ENCODE assay signal across 9 mouse cellular contexts in the genomic region with DNA sequence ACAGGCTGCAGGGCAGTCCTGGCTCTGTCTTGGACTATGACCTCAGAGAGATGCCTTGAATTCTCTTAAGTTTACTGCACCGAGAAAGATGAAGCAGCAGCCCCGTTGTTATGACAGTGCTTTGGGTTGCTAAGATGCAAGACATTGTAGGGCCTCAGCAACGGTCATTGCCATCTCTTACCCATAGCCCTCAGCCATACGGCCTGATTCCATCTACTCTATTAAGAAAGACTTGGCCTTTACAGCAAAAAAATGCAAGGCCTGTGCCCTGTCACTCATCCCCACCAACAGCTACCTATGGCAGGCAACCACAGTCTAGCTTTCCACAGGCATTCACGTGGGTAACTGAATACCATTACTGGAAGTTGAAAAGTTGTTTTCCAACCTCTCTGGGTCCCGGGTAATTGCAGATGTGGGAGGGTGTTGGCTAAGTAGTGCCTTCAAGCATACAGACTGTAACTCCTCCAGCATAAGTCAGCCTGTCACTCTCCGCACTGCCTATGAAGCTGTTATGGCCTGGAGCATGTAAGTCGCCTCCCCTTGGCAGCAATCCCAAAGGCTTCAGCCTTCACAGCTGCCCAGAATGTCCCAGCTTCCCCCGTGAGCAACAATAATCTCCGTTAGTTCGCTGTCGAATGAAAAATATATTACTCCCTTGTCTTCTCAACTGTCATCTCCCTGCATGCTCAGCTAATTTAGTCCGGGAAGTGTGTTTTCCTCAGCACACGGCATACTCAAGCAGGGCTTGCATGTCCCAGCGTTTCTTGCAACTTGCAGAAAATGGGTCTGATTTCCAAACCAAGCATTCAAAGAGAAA.
DNase-seq lines count a peak whose midpoint lies in the region; ATAC-seq lines count a peak whose summit lies in the region.
"Had no signal": no experiment of that assay in that cellular context is flagged by ENCODE, and none has a peak within 500 bp of the region (broad histone marks: within the 10 kb centered on the region; RNA-seq: fewer than 3 reads in every experiment).

No protein-coding gene starts in this region.

- no peak overlapping the region for H3K27ac ChIP-seq in heart, embryonic 11.5 days (ENCODE audit: low read depth, low read length)
- peak overlapping the region; percentile 48 for H3K27ac ChIP-seq in kidney, embryonic 15.5 days
- H3K27ac ChIP-seq in neural tube, embryonic 13.5 days (replicated peaks), result peak overlapping the region; percentile 64

- no peaks in the 10 kb centered on the region for H3K9me3 ChIP-seq in heart, embryonic 11.5 days (replicated peaks; ENCODE audit: control insufficient read depth, low read length)
- H3K9me3 ChIP-seq in kidney, embryonic 15.5 days (replicated peaks), result no peaks in the 10 kb centered on the region
- H3K9me3 ChIP-seq in neural tube, embryonic 13.5 days, result no peaks in the 10 kb centered on the region

- no peak overlapping the region for H3K4me3 ChIP-seq in heart, embryonic 11.5 days (ENCODE audit: low read depth, low read length)
- H3K4me3 ChIP-seq in kidney, embryonic 15.5 days (replicated peaks), result no peak overlapping the region; the same call in 1 of the 2 replicates
- no peak overlapping the region for H3K4me3 ChIP-seq in neural tube, embryonic 13.5 days

- no peaks in the 10 kb centered on the region for H3K36me3 ChIP-seq in heart, embryonic 11.5 days (ENCODE audit: control insufficient read depth, insufficient read depth, low read length)
- no peaks in the 10 kb centered on the region for H3K36me3 ChIP-seq in kidney, embryonic 15.5 days
- H3K36me3 ChIP-seq in neural tube, embryonic 13.5 days, result no peaks in the 10 kb centered on the region

- no peaks in the 10 kb centered on the region; the same call in 1 of the 2 replicates for H3K4me1 ChIP-seq in heart, embryonic 11.5 days (ENCODE audit: control insufficient read depth, insufficient read depth, low read length)
- H3K4me1 ChIP-seq in kidney, embryonic 15.5 days, result 0 out of 2 replicates have a peak, but pooled peaks cover 8% of the 10 kb centered on the region
- peaks cover 21% of the 10 kb centered on the region for H3K4me1 ChIP-seq in neural tube, embryonic 13.5 days (replicated peaks)

- no peaks in the 10 kb centered on the region for H3K27me3 ChIP-seq in heart, embryonic 11.5 days (ENCODE audit: control insufficient read depth, insufficient read depth, low read length)
- no peaks in the 10 kb centered on the region for H3K27me3 ChIP-seq in kidney, embryonic 15.5 days
- H3K27me3 ChIP-seq in neural tube, embryonic 13.5 days, result no peaks in the 10 kb centered on the region

- peak; percentile 9 for DNase-seq in layer of hippocampus, adult 9-11 months
- no peak for DNase-seq in layer of hippocampus, postnatal 36 days
- DNase-seq in brain, adult 2 months (ENCODE audit: low read depth, low spot score), result peak; percentile 47

- peak; percentile 65; the same call in 1 of the 2 replicates for ATAC-seq in heart, embryonic 11.5 days (replicated peaks; ENCODE audit: insufficient number of reproducible peaks, low FRiP score, low TSS enrichment)
- ATAC-seq in kidney, embryonic 15.5 days (replicated peaks; ENCODE audit: low FRiP score), result peak; percentile 79
- peak; percentile 89 for ATAC-seq in neural tube, embryonic 13.5 days (ENCODE audit: low read depth)
- ATAC-seq in megakaryocyte progenitor cell, adult 5-6 weeks (replicated peaks; ENCODE audit: poor library complexity), result no peak
- no peak for ATAC-seq in inflammation-experienced regulatory T-cells, adult 6 months
- ATAC-seq: Patski had no signal

- H3K9ac ChIP-seq in heart, embryonic 11.5 days (ENCODE audit: low read depth, low read length), result no peak overlapping the region
- no peak overlapping the region for H3K9ac ChIP-seq in kidney, embryonic 15.5 days
- peak overlapping the region; percentile 45; the same call in 1 of the 2 replicates for H3K9ac ChIP-seq in neural tube, embryonic 13.5 days

- WGBS in heart, embryonic 11.5 days (ENCODE audit: insufficient replicate concordance), result 61% methylated on average over 15 of the region's 15 CpGs
- WGBS in kidney, embryonic 15.5 days, result 42% methylated on average over 15 of the region's 15 CpGs
- WGBS in neural tube, embryonic 13.5 days, result 42% methylated on average over 15 of the region's 15 CpGs

- H3K4me2 ChIP-seq in heart, embryonic 11.5 days, result no peak overlapping the region
- H3K4me2 ChIP-seq in kidney, embryonic 15.5 days, result peak overlapping the region; percentile 43
- H3K4me2 ChIP-seq in neural tube, embryonic 13.5 days, result peak overlapping the region; percentile 30

Comparison
In these comparisons a context has a peak if more than half of its experiments do, and no peak if none do; other contexts are left out.
1. DNase-seq: peak in layer of hippocampus, adult 9-11 months (single experiment) and brain, adult 2 months (single experiment); none in layer of hippocampus, postnatal 36 days (0 of 2).
2. ATAC-seq: peak in heart, embryonic 11.5 days (single experiment), kidney, embryonic 15.5 days (single experiment) and neural tube, embryonic 13.5 days (single experiment); none in megakaryocyte progenitor cell, adult 5-6 weeks (single experiment) and inflammation-experienced regulatory T-cells, adult 6 months (single experiment).